Mouse (Mus musculus): ENCODE results near the gene Apbb1ip. TPM values are rescaled to one million over a fixed set of nuclear protein-coding genes. Genes with fewer than 3 reads are reported as not detected.

The Apbb1ip gene
- polyA plus RNA-seq, 1 experiment from 2014 or later = 0.88 TPM

DNA sequence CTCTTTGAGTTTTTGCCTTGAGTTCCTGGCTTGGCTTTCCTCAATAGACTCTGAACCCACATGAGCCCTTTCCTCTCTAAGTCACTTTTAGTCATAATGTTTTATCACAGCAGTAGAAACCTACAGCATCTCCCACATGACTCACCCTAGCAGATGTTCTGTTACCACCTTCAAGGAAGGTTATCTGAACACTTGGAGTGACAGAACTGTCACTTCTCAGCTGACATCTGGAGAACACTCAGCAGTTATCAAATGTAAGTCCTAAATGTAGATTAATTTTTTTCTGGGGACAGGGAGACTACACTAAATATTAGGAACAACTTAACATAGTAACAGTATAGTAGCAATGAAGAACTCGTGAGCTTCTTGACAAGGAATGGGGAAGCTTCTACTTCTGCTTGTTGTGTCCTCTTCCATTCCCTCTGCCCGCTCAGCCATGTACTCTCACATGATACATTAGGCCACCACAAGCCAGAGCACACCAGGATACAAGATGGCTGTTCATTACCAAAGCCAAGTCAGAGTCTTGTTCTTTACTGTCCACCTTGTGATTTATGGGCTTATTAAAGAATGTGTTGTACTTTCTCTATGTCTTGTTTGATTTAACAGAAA is 25.6 kb downstream of the Apbb1ip start:
- no peak for ATAC-seq (ENCODE audit: low read depth)
- no peak overlapping the region for H3K27ac ChIP-seq (ENCODE audit: low read depth, low read length)
- H3K4me3 ChIP-seq (ENCODE audit: low read depth, low read length) = no peak overlapping the region
- no peak overlapping the region for H3K4me2 ChIP-seq (ENCODE audit: low read depth, low read length)
- H3K27me3 ChIP-seq (ENCODE audit: control insufficient read depth, insufficient read depth, low read length) = no peaks in the 10 kb centered on the region
- no peaks in the 10 kb centered on the region for H3K36me3 ChIP-seq (ENCODE audit: control insufficient read depth, insufficient read depth, low read length)
- 88% methylated on average over 2 of the region's 2 CpGs for WGBS
- no peak overlapping the region for H3K9ac ChIP-seq (replicated peaks; ENCODE audit: low read depth, low read length)
- no peaks in the 10 kb centered on the region for H3K4me1 ChIP-seq (ENCODE audit: control insufficient read depth, insufficient read depth, low read length)
- H3K9me3 ChIP-seq (ENCODE audit: control insufficient read depth, low read length) = no peaks in the 10 kb centered on the region

DNA sequence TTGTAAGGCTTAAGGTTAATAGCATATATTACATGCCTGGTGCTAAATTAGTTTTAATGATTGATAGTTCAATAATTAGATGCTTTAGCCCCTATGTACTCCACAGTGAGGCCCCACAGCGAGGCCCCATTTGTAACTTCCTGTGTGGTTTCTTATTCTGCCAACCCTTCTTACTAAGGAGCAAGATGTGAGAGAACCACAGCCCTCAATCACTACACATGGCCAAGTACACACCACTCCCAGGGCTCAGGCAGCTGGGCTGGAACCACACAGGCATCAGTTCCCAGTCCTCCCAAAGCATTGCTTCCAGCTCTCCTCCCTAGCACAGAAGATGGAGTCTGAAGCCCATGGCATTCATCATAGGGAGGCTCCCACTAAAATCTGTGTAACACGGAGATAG is 31.7 kb downstream of the Apbb1ip start:
- H3K27ac ChIP-seq (ENCODE audit: low read depth, low read length) = no peak overlapping the region
- 88% methylated on average over 2 of the region's 2 CpGs for WGBS
- ATAC-seq (ENCODE audit: low read depth) = no peak
- no peaks in the 10 kb centered on the region for H3K27me3 ChIP-seq (ENCODE audit: control insufficient read depth, insufficient read depth, low read length)
- H3K9me3 ChIP-seq (ENCODE audit: control insufficient read depth, low read length) = no peaks in the 10 kb centered on the region
- no peak overlapping the region for H3K4me2 ChIP-seq (ENCODE audit: low read depth, low read length)
- H3K4me3 ChIP-seq (ENCODE audit: low read depth, low read length) = no peak overlapping the region
- no peaks in the 10 kb centered on the region for H3K4me1 ChIP-seq (ENCODE audit: control insufficient read depth, insufficient read depth, low read length)
- no peak overlapping the region for H3K9ac ChIP-seq (replicated peaks; ENCODE audit: low read depth, low read length)
- H3K36me3 ChIP-seq (ENCODE audit: control insufficient read depth, insufficient read depth, low read length) = no peaks in the 10 kb centered on the region

DNA sequence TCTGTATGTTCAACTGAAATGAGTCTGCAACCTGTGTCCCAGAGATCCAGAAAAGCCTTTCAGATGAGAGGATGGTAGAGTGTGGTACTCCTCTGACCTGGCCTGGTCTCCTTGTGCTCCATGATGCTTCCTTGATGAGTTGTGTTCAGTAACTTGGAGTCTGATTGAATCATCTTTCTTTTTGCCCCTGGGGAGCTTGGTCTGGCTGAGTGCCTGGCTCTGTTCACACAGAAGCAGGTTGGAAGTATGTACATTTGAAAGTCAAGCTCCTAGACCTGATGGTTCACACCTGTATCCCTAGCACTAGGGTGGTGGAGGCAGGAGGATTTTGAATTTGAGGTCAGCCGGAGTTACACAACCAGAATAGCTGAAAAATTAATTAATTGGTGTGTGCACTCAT is 32.7 kb downstream of the Apbb1ip start:
- ATAC-seq (ENCODE audit: low read depth) = no peak
- Histone ChIP-seq H3K4me3 (ENCODE audit: low read depth, low read length) (no peak overlapping the region), H3K9me3 (ENCODE audit: control insufficient read depth, low read length) (no peaks in the 10 kb centered on the region), H3K27me3 (ENCODE audit: control insufficient read depth, insufficient read depth, low read length) (no peaks in the 10 kb centered on the region), H3K9ac (replicated peaks; ENCODE audit: low read depth, low read length) (no peak overlapping the region), H3K36me3 (ENCODE audit: control insufficient read depth, insufficient read depth, low read length) (no peaks in the 10 kb centered on the region), H3K27ac (ENCODE audit: low read depth, low read length) (no peak overlapping the region), H3K4me2 (ENCODE audit: low read depth, low read length) (no peak overlapping the region), H3K4me1 (ENCODE audit: control insufficient read depth, insufficient read depth, low read length) (no peaks in the 10 kb centered on the region)
- WGBS = 88% methylated on average over 1 of the region's 1 CpGs

DNA sequence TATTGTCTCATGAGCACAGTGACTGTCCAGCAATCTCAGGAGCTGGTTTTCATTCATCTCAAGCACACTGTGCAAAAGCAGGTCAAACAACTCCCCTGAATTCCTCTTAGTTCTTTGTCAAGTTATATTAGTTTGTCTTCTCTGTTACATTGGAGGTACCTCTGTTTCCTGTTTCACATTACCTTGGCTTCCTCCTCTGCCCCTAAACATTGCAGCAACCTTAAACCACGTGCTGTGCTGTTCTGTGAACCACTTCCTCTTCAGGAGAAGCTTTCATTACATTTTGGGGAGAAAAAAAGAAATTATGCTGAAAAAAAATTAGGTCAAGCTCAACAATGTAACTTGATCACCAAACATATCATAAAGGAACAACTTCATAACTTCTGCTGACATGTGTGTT is 33.4 kb downstream of the Apbb1ip start:
- no peak overlapping the region for H3K9ac ChIP-seq (replicated peaks; ENCODE audit: low read depth, low read length)
- ATAC-seq (ENCODE audit: low read depth) = no peak
- WGBS = 67% methylated on average over 1 of the region's 1 CpGs
- H3K27me3 ChIP-seq (ENCODE audit: control insufficient read depth, insufficient read depth, low read length) = no peaks in the 10 kb centered on the region
- H3K27ac ChIP-seq (ENCODE audit: low read depth, low read length) = no peak overlapping the region
- H3K9me3 ChIP-seq (ENCODE audit: control insufficient read depth, low read length) = no peaks in the 10 kb centered on the region
- H3K36me3 ChIP-seq (ENCODE audit: control insufficient read depth, insufficient read depth, low read length) = no peaks in the 10 kb centered on the region
- no peaks in the 10 kb centered on the region for H3K4me1 ChIP-seq (ENCODE audit: control insufficient read depth, insufficient read depth, low read length)
- no peak overlapping the region for H3K4me3 ChIP-seq (ENCODE audit: low read depth, low read length)
- no peak overlapping the region for H3K4me2 ChIP-seq (ENCODE audit: low read depth, low read length)

DNA sequence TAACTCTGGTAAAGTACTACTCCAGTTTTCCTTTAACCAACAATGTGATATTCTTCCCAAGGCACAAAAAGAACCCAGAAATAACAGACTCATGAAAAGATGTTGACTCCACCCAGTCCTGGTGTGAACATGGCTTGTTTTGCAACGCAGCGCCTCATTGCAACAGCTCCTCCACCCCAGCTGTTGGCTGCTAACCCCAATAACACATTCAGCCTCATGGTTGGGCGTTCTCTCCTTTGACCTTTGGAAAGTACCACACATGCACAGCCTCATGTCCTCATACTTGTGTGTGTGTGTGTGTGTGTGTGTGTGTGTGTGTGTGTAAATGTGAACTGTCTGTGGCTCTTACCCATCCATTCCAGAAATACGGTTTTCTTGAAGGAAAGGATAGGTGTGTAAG is 37.0 kb downstream of the Apbb1ip start:
- no peaks in the 10 kb centered on the region for H3K36me3 ChIP-seq (ENCODE audit: control insufficient read depth, insufficient read depth, low read length)
- no peak for ATAC-seq (ENCODE audit: low read depth)
- WGBS = 92% methylated on average over 4 of the region's 4 CpGs

DNA sequence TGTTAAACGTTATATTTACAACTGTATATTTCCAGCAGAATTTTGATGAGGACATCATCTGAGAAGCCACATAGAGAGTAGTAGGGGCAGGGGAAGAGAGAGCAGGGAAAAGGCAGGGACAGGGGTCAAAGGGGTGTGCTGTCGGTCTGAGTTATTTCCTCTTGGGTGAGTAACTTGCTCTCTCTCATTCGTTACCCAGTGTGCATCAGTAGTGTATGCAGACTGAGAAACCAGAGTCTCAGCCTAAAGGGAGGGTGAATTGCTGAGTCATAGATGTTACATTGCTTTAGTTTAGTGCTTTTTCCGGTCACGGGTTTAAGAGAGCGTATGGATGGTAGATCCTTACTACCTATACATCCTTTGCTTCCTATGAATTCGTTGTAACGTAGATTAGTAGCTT is 37.6 kb downstream of the Apbb1ip start:
- Histone ChIP-seq H3K27me3 (ENCODE audit: control insufficient read depth, insufficient read depth, low read length) (no peaks in the 10 kb centered on the region), H3K4me1 (ENCODE audit: control insufficient read depth, insufficient read depth, low read length) (no peaks in the 10 kb centered on the region), H3K4me3 (ENCODE audit: low read depth, low read length) (no peak overlapping the region), H3K9ac (replicated peaks; ENCODE audit: low read depth, low read length) (no peak overlapping the region), H3K9me3 (ENCODE audit: control insufficient read depth, low read length) (no peaks in the 10 kb centered on the region), H3K27ac (ENCODE audit: low read depth, low read length) (no peak overlapping the region), H3K4me2 (ENCODE audit: low read depth, low read length) (no peak overlapping the region), H3K36me3 (ENCODE audit: control insufficient read depth, insufficient read depth, low read length) (no peaks in the 10 kb centered on the region)
- WGBS = 90% methylated on average over 8 of the region's 8 CpGs
- ATAC-seq (ENCODE audit: low read depth) = no peak

More for the DNA sequence above, 37.0 kb downstream of the Apbb1ip start:
- H3K9ac ChIP-seq (replicated peaks; ENCODE audit: low read depth, low read length) = no peak overlapping the region
- no peaks in the 10 kb centered on the region for H3K9me3 ChIP-seq (ENCODE audit: control insufficient read depth, low read length)
- no peak overlapping the region for H3K4me3 ChIP-seq (ENCODE audit: low read depth, low read length)
- H3K27me3 ChIP-seq (ENCODE audit: control insufficient read depth, insufficient read depth, low read length) = no peaks in the 10 kb centered on the region
- no peak overlapping the region for H3K4me2 ChIP-seq (ENCODE audit: low read depth, low read length)
- no peak overlapping the region for H3K27ac ChIP-seq (ENCODE audit: low read depth, low read length)
- H3K4me1 ChIP-seq (ENCODE audit: control insufficient read depth, insufficient read depth, low read length) = no peaks in the 10 kb centered on the region

DNA sequence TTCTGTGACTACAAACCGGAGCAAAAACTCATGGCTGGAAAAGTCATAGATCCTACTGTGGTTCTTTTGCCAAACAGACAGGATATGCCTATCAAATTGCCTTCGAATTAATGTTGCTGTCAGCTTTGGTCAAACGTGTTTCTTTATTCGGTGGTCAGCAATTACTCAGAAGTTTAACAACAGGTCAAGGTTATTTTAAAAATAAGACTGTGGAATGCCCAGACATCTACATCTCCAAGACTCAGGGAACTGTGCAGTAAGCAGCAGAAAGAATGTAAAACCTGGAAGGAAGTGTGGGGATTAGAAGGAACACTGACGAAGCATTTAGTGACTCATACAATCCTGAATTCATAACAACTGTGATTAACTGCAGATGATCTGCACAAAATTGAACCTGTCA is 40.0 kb downstream of the Apbb1ip start:
- no peak for ATAC-seq (ENCODE audit: low read depth)
- H3K9me3 ChIP-seq (ENCODE audit: control insufficient read depth, low read length) = no peaks in the 10 kb centered on the region
- no peaks in the 10 kb centered on the region for H3K27me3 ChIP-seq (ENCODE audit: control insufficient read depth, insufficient read depth, low read length)
- H3K36me3 ChIP-seq (ENCODE audit: control insufficient read depth, insufficient read depth, low read length) = no peaks in the 10 kb centered on the region
- H3K4me1 ChIP-seq (ENCODE audit: control insufficient read depth, insufficient read depth, low read length) = no peaks in the 10 kb centered on the region
- H3K27ac ChIP-seq (ENCODE audit: low read depth, low read length) = no peak overlapping the region
- no peak overlapping the region for H3K9ac ChIP-seq (replicated peaks; ENCODE audit: low read depth, low read length)
- 88% methylated on average over 5 of the region's 5 CpGs for WGBS
- no peak overlapping the region for H3K4me3 ChIP-seq (ENCODE audit: low read depth, low read length)
- H3K4me2 ChIP-seq (ENCODE audit: low read depth, low read length) = no peak overlapping the region

DNA sequence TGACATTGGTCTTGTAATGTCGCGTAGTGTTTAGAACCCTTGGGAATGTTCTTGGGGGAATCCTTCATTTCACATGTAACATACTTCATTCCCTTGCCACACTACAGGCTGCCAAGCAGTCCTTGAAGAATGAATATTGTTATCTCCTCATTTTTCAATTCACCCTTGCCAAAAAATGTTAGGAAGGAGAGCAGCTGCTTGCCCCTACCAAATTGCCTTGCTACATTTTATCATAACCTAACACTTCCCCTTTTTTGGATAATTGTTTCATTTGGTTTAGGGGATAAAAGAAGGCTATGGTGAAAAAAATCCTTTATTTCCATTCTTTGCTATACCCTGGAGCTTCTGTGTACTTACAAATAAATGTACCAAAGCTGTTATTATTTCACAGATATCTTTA is 41.8 kb downstream of the Apbb1ip start:
- Histone ChIP-seq H3K27ac (ENCODE audit: low read depth, low read length) (no peak overlapping the region), H3K4me3 (ENCODE audit: low read depth, low read length) (no peak overlapping the region), H3K36me3 (ENCODE audit: control insufficient read depth, insufficient read depth, low read length) (no peaks in the 10 kb centered on the region), H3K9me3 (ENCODE audit: control insufficient read depth, low read length) (no peaks in the 10 kb centered on the region), H3K4me2 (ENCODE audit: low read depth, low read length) (no peak overlapping the region), H3K4me1 (ENCODE audit: control insufficient read depth, insufficient read depth, low read length) (no peaks in the 10 kb centered on the region), H3K27me3 (ENCODE audit: control insufficient read depth, insufficient read depth, low read length) (no peaks in the 10 kb centered on the region), H3K9ac (replicated peaks; ENCODE audit: low read depth, low read length) (no peak overlapping the region)
- no peak for ATAC-seq (ENCODE audit: low read depth)
- WGBS = 98% methylated on average over 2 of the region's 2 CpGs

DNA sequence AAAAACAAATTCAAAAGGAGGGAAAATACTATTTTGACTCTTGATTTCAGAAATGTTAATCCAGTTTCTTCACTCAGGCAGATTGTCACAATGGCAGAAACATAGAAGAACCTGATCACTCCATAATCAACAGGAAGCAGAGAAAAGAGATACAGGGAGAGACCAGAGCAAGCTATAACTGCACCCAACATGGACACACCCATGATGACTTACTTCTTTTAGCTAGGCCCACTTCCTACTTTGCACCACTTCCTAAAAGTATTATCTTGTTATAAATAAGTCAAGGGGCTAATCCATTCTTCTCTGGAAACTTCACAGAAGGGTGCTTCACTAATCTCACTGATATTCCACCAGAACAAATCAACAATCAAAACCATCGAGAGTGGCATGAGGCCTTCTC is 42.3 kb downstream of the Apbb1ip start:
- no peak for ATAC-seq (ENCODE audit: low read depth)
- H3K9me3 ChIP-seq (ENCODE audit: control insufficient read depth, low read length) = no peaks in the 10 kb centered on the region
- H3K4me2 ChIP-seq (ENCODE audit: low read depth, low read length) = no peak overlapping the region
- H3K9ac ChIP-seq (replicated peaks; ENCODE audit: low read depth, low read length) = no peak overlapping the region
- no peaks in the 10 kb centered on the region for H3K4me1 ChIP-seq (ENCODE audit: control insufficient read depth, insufficient read depth, low read length)
- no peaks in the 10 kb centered on the region for H3K27me3 ChIP-seq (ENCODE audit: control insufficient read depth, insufficient read depth, low read length)
- H3K27ac ChIP-seq (ENCODE audit: low read depth, low read length) = no peak overlapping the region
- 60% methylated on average over 1 of the region's 1 CpGs for WGBS
- no peaks in the 10 kb centered on the region for H3K36me3 ChIP-seq (ENCODE audit: control insufficient read depth, insufficient read depth, low read length)
- H3K4me3 ChIP-seq (ENCODE audit: low read depth, low read length) = no peak overlapping the region

Data from neural tube, embryonic 14.5 days (tissue).